Mouse (Mus musculus) limb, embryonic 11.5 days (tissue): ENCODE data around the gene Lims1. TPM values are rescaled to one million over a fixed set of nuclear protein-coding genes. Genes with fewer than 3 reads are reported as not detected.
A peak's percentile ranks its signal among the peaks of the same experiment; 100 is the strongest.

Source experiments
- ATAC-seq: fragments of 200-750 bp; cut with Nextera tagmentation; 2 replicates; pipeline ENCODE4 v1.8.0; 2017; ENCODE audit warnings: low read depth; ENCODE audit not compliant: insufficient number of reproducible peaks, low FRiP score, low TSS enrichment
- DNase-seq: peaks from one replicate; pipeline ENCODE4 v3.0.0-alpha.2; 2015; ENCODE audit warnings: low spot score
- H3K27ac ChIP-seq: fragments of 300-500 bp; sonication (generic); replicated peaks from 2 replicates; pipeline ENCODE4 v1.5.1; 2014; ENCODE audit warnings: low read depth, mild to moderate bottlenecking, low read length
- H3K27me3 ChIP-seq: fragments of 300-500 bp; sonication (generic); 2 replicates; pipeline ENCODE4 v1.6.1; 2014; ENCODE audit warnings: mild to moderate bottlenecking, low read length, mixed read lengths; ENCODE audit not compliant: control insufficient read depth, insufficient read depth
- H3K36me3 ChIP-seq: fragments of 300-500 bp; sonication (generic); 2 replicates; pipeline ENCODE4 v1.6.1; 2014; ENCODE audit warnings: mild to moderate bottlenecking, low read length, moderate library complexity, mixed read lengths; ENCODE audit not compliant: control insufficient read depth, insufficient read depth
- H3K4me1 ChIP-seq: fragments of 300-500 bp; sonication (generic); 2 replicates; pipeline ENCODE4 v1.6.1; 2014; ENCODE audit warnings: low read length, mixed read lengths; ENCODE audit not compliant: control insufficient read depth, insufficient read depth
- H3K4me2 ChIP-seq: fragments of 300-500 bp; sonication (generic); 2 replicates; pipeline ENCODE4 v1.6.1; 2014; ENCODE audit warnings: low read depth, mild to moderate bottlenecking, moderate library complexity; ENCODE audit not compliant: severe bottlenecking
- H3K4me3 ChIP-seq: fragments of 300-500 bp; sonication (generic); 2 replicates; pipeline ENCODE4 v1.5.1; 2014; ENCODE audit warnings: low read depth, low read length
- H3K9ac ChIP-seq: fragments of 300-500 bp; sonication (generic); 2 replicates; pipeline ENCODE4 v1.6.1; 2014; ENCODE audit warnings: mild to moderate bottlenecking, low read length
- H3K9me3 ChIP-seq: fragments of 300-500 bp; sonication (generic); 2 replicates; pipeline ENCODE4 v1.6.1; 2016; ENCODE audit warnings: low read length; ENCODE audit not compliant: control insufficient read depth
- WGBS: fragments of 180-500 bp; shearing (Covaris S2); extraction: QIAGEN DNeasy Blood & Tissue Kit; methylation state at CpG from one replicate; pipeline ENCODE4 v1.1.7; 2014; 5-methylcytosine and 5-hydroxymethylcytosine counted together
- polyA plus RNA-seq: library from polyadenylated mRNA; unstranded; fragments of >200 nt; fragmentation: Nextera tagmentation; extraction: Ambion mirVana; gene quantifications from 2 replicates; pipeline ENCODE4 v1.2.1, GENCODE M21; 2014

Gene Lims1
- polyA plus RNA-seq, 1 experiment from 2014 or later: 87.3 TPM

DNA sequence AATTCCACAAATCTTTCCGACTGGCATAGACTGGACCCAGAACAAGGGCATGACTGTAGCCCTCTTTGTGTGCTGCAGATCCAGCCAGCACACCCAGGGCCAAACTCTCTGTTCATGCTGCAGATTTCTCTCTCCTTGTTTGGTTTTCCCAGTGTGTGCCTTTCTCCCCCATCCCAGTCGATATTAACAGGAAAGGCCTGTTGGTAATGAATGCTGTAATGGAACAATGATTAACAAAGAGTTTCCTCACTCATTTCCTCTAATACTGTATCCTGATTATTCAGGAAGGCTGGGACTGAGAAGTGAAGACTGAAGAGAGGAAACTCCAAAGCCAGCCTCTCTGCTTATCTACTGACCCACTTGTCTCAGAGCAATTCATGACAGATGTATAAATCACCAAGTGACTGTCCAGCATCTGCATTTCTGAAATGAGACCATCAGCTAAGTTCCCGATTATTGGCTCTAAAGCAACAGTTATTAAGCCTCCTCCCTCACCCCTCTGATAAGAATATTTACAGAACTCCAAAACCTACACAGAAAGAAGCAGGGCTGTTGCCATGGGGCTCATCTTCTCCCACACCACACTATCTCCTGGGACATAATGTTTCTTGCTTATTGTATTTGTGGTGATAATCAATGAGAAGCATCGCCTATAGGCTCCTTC lies 82.2 kb downstream of the Lims1 start:
- H3K4me2 ChIP-seq: no peak overlapping the region

DNA sequence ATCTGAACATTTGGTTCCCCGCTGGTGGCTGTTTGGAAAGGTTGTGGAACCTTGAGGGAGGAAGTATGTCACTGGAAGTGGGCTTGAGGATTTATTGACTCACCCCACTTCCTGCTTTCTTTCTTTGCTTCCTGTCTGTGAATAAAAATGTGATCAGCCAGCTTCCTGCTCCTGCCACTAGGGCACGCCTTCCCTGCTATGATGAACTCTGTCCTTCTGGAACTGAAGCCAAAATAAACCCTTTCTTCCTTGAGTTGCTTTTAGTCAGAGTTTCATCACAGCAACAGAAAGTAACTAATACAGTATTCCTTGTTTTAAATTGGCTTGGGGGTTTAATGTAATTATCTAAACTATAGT lies 82.7 kb downstream of the Lims1 start:
- H3K27me3 ChIP-seq: no peaks in the 10 kb centered on the region
- H3K4me3 ChIP-seq: no peak overlapping the region
- peaks cover 3% of the 10 kb centered on the region; the same call in 1 of the 2 replicates for H3K36me3 ChIP-seq
- no peak overlapping the region for H3K9ac ChIP-seq
- no peaks in the 10 kb centered on the region for H3K9me3 ChIP-seq
- no peaks in the 10 kb centered on the region for H3K4me1 ChIP-seq
- no peak for DNase-seq
- 87% methylated on average over 2 of the region's 2 CpGs for WGBS
- ATAC-seq: no peak
- H3K27ac ChIP-seq: 0 out of 2 replicates have a peak overlapping the region, but pooled peaks have one; percentile 45
- no peak overlapping the region for H3K4me2 ChIP-seq

More for the DNA sequence above, 82.2 kb downstream of the Lims1 start:
- Histone ChIP-seq H3K27me3 (no peaks in the 10 kb centered on the region), H3K9ac (no peak overlapping the region), H3K4me1 (no peaks in the 10 kb centered on the region), H3K27ac (0 out of 2 replicates have a peak overlapping the region, but pooled peaks have one; percentile 45), H3K4me3 (no peak overlapping the region), H3K9me3 (no peaks in the 10 kb centered on the region), H3K36me3 (peaks cover 3% of the 10 kb centered on the region; the same call in 1 of the 2 replicates)
- ATAC-seq (no peak), DNase-seq (no peak)
- 90% methylated on average over 4 of the region's 4 CpGs for WGBS

DNA sequence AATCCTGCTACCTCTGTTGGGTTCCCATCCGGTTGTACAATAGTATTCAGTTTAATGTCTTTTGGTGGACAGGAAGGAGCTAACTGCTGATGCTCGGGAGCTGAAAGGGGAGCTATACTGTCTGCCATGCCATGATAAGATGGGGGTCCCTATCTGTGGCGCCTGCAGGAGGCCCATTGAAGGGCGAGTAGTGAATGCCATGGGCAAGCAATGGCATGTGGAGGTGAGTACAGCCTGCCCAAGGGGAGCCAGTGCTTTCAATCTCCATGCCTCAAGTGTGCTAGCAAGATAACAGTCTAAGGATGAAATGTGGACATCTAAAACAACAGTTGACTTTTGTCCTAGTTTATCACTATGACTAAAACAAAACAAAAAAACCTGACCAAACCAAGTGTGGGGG lies 89.1 kb downstream of the Lims1 start:
- Histone ChIP-seq H3K9ac (no peak overlapping the region), H3K4me3 (no peak overlapping the region), H3K9me3 (no peaks in the 10 kb centered on the region), H3K4me2 (no peak overlapping the region), H3K36me3 (peaks cover 7% of the 10 kb centered on the region; the same call in 1 of the 2 replicates), H3K27ac (no peak overlapping the region), H3K4me1 (no peaks in the 10 kb centered on the region), H3K27me3 (no peaks in the 10 kb centered on the region)
- ATAC-seq (no peak), DNase-seq (no peak)
- WGBS: 84% methylated on average over 4 of the region's 4 CpGs

DNA sequence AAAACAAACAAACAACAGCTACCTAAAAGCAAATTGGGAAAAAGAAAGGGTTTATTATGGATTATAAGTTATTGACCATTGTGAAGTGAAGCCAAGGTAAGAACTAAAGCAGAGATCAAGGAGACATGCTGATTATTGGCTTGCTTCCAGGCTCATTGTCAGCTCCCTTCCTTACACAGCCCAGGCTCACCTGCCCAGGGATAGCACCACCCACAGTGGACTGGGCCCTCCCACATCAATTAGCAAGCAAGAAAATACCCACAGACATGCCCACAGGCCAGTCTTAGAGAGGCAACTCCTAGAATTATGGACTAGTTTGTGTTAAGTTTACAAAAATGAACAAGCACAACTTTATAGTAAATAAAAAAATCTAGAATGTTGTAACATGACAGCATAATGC lies 89.6 kb downstream of the Lims1 start:
- Histone ChIP-seq H3K36me3 (peaks cover 7% of the 10 kb centered on the region; the same call in 1 of the 2 replicates), H3K4me3 (no peak overlapping the region)
- no peak for ATAC-seq

DNA sequence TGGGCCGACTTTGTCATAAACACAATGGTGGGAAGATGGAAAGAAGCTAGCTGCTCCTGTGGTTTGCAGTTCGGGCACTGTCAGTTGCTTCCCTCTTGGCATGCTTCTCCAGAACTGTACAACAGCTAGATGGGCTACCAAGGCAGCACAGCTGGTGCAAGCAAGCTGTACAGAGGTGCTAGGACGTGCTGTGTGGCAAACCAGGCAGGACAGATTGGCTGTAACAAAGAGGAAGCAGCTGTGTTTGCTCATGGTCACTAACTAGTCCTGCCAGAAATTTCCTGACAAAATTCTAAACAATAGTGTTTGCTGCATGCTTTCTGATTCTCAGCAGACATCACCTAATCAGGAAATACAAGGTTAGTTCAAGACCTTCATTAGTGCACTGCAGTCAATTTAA lies 93.4 kb downstream of the Lims1 start:
- WGBS: 91% methylated on average over 3 of the region's 3 CpGs
- no peak for ATAC-seq

More for the DNA sequence above, 89.6 kb downstream of the Lims1 start:
- H3K4me2 ChIP-seq: no peak overlapping the region
- no peaks in the 10 kb centered on the region for H3K4me1 ChIP-seq
- H3K9me3 ChIP-seq: no peaks in the 10 kb centered on the region
- no peak overlapping the region for H3K27ac ChIP-seq
- no peak overlapping the region for H3K9ac ChIP-seq
- H3K27me3 ChIP-seq: no peaks in the 10 kb centered on the region
- DNase-seq: no peak

DNA sequence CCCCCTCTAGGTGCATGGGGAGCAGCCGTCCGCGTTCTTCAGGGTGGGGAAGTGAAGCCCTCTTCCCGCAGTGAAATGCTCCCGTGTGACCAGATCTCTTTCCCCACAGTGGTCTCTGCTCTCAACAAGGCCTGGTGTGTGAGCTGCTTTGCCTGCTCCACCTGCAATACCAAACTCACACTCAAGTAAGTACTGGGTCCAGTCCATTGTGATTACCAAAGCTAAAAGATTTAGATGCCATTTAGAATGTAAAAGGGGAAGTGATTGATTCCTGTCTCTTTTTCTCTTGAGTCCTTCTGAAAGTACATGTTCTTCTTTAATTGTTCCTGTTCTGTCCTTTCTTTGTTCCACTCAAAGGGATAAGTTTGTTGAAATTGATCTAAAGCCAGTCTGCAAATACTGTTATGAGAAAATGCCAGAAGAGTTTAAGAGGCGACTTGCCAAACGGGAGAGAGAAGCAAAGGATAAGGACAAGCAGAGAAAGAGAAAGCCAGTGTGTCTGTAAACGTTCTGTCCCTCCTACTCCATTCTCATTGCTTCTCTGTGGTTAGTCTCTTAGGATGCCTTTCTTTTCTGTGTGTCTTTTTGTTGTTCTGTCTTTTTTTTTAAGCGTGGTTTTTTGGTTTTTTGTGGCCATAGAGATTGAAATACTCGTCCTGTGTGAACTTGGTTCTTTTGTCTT lies 95.2 kb downstream of the Lims1 start:
- H3K4me3 ChIP-seq: no peak overlapping the region
- ATAC-seq: no peak
- no peak for DNase-seq
- H3K4me2 ChIP-seq: no peak overlapping the region
- no peaks in the 10 kb centered on the region for H3K9me3 ChIP-seq
- no peaks in the 10 kb centered on the region for H3K27me3 ChIP-seq
- WGBS: 91% methylated on average over 10 of the region's 10 CpGs
- H3K9ac ChIP-seq: no peak overlapping the region
- H3K36me3 ChIP-seq: peaks cover 8% of the 10 kb centered on the region; the same call in 1 of the 2 replicates
- H3K27ac ChIP-seq: no peak overlapping the region
- H3K4me1 ChIP-seq: no peaks in the 10 kb centered on the region

More for the DNA sequence above, 93.4 kb downstream of the Lims1 start:
- no peak overlapping the region for H3K27ac ChIP-seq
- no peak for DNase-seq
- no peaks in the 10 kb centered on the region for H3K9me3 ChIP-seq
- H3K9ac ChIP-seq: no peak overlapping the region
- H3K27me3 ChIP-seq: no peaks in the 10 kb centered on the region
- no peak overlapping the region for H3K4me2 ChIP-seq
- no peaks in the 10 kb centered on the region for H3K4me1 ChIP-seq
- H3K36me3 ChIP-seq: peaks cover 6% of the 10 kb centered on the region; the same call in 1 of the 2 replicates
- no peak overlapping the region for H3K4me3 ChIP-seq

DNA sequence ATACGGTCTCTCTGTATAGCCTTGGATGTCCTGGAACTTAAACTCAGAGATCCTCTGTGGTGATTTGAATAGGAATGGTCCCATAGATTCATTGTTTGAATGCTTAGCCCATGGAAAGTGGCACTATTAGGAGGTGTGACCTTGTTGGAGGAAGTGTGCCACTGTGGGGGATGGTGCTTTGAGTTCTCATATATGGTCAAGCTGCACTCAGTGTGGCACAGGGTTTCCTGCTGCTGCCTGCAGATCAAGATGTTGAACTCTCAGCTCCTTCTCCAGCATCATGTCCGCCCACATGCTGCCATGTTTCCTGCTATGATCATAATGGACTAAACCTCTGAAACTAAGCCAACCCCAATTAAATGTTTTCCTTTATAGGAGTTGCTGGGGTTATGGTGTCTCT lies 104.7 kb downstream of the Lims1 start:
- DNase-seq: no peak
- Histone ChIP-seq H3K27ac (no peak overlapping the region), H3K4me3 (no peak overlapping the region), H3K27me3 (no peaks in the 10 kb centered on the region), H3K4me2 (no peak overlapping the region), H3K9me3 (no peaks in the 10 kb centered on the region), H3K9ac (no peak overlapping the region), H3K4me1 (no peaks in the 10 kb centered on the region), H3K36me3 (no peaks in the 10 kb centered on the region)
- WGBS: 88% methylated on average over 2 of the region's 2 CpGs
- ATAC-seq: no peak

DNA sequence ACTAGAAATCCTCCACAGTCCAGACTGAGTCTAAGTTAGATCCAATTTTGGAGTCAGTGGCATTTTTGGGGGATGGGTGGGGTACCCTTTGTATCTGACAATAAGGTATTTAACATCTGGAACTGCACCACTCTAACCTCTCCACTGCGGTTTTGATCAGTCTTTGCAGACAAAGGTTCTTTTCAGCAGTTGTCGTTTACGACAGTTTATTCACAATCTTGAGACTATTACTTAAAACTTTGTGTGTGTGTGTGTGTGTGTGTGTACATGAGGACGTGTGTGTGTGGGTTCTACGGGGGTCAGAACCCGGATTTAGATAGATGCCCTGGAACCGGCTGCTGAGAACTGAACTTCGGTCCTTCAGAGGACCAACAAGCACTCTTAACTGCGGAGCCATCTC lies 122.6 kb downstream of the Lims1 start:
- Histone ChIP-seq H3K4me3 (peak overlapping the region; percentile 98), H3K4me1 (no peaks in the 10 kb centered on the region), H3K9me3 (no peaks in the 10 kb centered on the region), H3K4me2 (peak overlapping the region; percentile 51), H3K9ac (peak overlapping the region; percentile 94), H3K27ac (peak overlapping the region; percentile 73), H3K36me3 (no peaks in the 10 kb centered on the region), H3K27me3 (no peaks in the 10 kb centered on the region)
- ATAC-seq (0 out of 2 replicates have a peak, but pooled peaks have one; percentile 23), DNase-seq (no peak)
- 25% methylated on average over 9 of the region's 9 CpGs for WGBS
